6 mouse cellular contexts compared by ENCODE assay signal in genomic region chr4:147594630-147595029, GRCm38 (mm10). TPM values are rescaled to one million over a fixed set of nuclear protein-coding genes. Genes with fewer than 3 reads are reported as not detected.
"Had no signal": no experiment of that assay in that cellular context is flagged by ENCODE, and none has a peak within 500 bp of the region (broad histone marks: within the 10 kb centered on the region; RNA-seq: fewer than 3 reads in every experiment).

No protein-coding gene starts in this region.

RNA-seq across cellular contexts. Expression of gene Zfp985, which starts 41.6 kb away (rescaled TPM):
- polyA plus RNA-seq: erythroblast, embryonic 14.5 days; forebrain, embryonic 11.5 days; forebrain, embryonic 16.5 days; forebrain, postnatal 0 days; gonadal fat pad, adult 2 months had no signal

RNA-seq across cellular contexts. Expression of gene Gm16503, which starts 54.6 kb away (rescaled TPM):
- polyA plus RNA-seq: erythroblast, embryonic 14.5 days; heart, adult 2 months had no signal
